Mouse (Mus musculus): ENCODE measurements around the gene Pelo. TPM values are rescaled to one million over a fixed set of nuclear protein-coding genes. Genes with fewer than 3 reads are reported as not detected.

Gene Pelo
- polyA plus RNA-seq, 1 experiment from 2014 or later = 4.9 TPM

DNA sequence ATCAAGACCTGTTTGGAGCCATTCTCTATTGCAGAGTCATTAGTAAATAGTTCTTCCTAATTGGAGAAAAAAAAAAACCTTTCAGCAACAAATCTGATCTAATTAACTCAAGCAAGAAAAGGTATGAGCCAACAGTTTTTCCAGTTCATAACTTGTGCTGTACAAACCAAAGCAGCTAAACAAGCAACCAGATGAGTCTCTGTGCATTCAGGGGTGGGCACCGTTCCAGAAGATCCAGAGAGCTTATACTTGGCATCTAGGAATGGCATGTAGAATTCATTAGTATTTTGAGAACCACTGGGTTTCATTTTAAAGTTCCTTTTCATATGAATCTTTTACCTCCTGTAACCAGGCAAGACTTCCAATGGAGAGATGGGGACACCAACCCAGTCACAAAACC, 37.8 kb upstream of the Pelo start:
- WGBS = 86% methylated on average over 1 of the region's 1 CpGs
- ATAC-seq (ENCODE audit: low FRiP score, low TSS enrichment) = no peak

DNA sequence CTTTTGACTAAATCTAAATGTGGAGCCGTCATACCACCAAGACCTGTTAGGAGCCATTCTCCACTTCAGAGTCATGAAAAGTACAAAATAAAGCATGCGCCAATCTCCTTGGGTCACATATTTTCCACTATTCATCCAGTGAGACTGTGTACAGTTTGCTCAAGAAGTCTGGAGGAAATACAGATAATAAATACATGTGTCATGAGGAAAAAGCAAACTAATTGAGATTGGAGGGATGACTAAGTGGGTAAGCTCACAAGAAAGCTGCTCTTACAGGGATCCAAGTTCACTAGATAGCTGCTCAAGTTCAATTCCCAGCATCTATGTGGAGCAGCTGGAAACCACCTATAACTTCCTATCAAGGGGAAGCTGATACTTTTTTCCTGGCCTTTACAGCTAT, 36.5 kb upstream of the Pelo start:
- Histone ChIP-seq H3K9me3 (ENCODE audit: control insufficient read depth, low read length) (no peaks in the 10 kb centered on the region), H3K4me2 (replicated peaks; ENCODE audit: low read depth) (no peak overlapping the region), H3K4me3 (ENCODE audit: low read depth, low read length) (no peak overlapping the region), H3K9ac (ENCODE audit: low read length) (no peak overlapping the region), H3K4me1 (replicated peaks; ENCODE audit: control insufficient read depth, insufficient read depth) (no peaks in the 10 kb centered on the region), H3K36me3 (ENCODE audit: control insufficient read depth, insufficient read depth, low read length) (no peaks in the 10 kb centered on the region), H3K27ac (replicated peaks) (no peak overlapping the region), H3K27me3 (ENCODE audit: control insufficient read depth, insufficient read depth, low read length) (no peaks in the 10 kb centered on the region)
- TF ChIP-seq CTCF (IDR thresholded peaks at IDR 0.05; ENCODE audit: low read depth) (no peak), EP300 (optimal IDR thresholded peaks at IDR 0.05) (no peak)
- no peak for DNase-seq (ENCODE audit: low spot score)
- peak; percentile 93 for ATAC-seq (ENCODE audit: low FRiP score, low TSS enrichment)
- 89% methylated on average over 2 of the region's 2 CpGs for WGBS

More for the DNA sequence above, 37.8 kb upstream of the Pelo start:
- H3K4me1 ChIP-seq (replicated peaks; ENCODE audit: control insufficient read depth, insufficient read depth) = no peaks in the 10 kb centered on the region
- TF ChIP-seq EP300 (optimal IDR thresholded peaks at IDR 0.05) (no peak), CTCF (IDR thresholded peaks at IDR 0.05; ENCODE audit: low read depth) (no peak)
- H3K36me3 ChIP-seq (ENCODE audit: control insufficient read depth, insufficient read depth, low read length) = no peaks in the 10 kb centered on the region
- H3K27ac ChIP-seq (replicated peaks) = no peak overlapping the region
- no peak overlapping the region for H3K4me2 ChIP-seq (replicated peaks; ENCODE audit: low read depth)
- DNase-seq (ENCODE audit: low spot score) = no peak
- H3K9ac ChIP-seq (ENCODE audit: low read length) = no peak overlapping the region
- H3K4me3 ChIP-seq (ENCODE audit: low read depth, low read length) = no peak overlapping the region
- no peaks in the 10 kb centered on the region for H3K9me3 ChIP-seq (ENCODE audit: control insufficient read depth, low read length)
- H3K27me3 ChIP-seq (ENCODE audit: control insufficient read depth, insufficient read depth, low read length) = no peaks in the 10 kb centered on the region

DNA sequence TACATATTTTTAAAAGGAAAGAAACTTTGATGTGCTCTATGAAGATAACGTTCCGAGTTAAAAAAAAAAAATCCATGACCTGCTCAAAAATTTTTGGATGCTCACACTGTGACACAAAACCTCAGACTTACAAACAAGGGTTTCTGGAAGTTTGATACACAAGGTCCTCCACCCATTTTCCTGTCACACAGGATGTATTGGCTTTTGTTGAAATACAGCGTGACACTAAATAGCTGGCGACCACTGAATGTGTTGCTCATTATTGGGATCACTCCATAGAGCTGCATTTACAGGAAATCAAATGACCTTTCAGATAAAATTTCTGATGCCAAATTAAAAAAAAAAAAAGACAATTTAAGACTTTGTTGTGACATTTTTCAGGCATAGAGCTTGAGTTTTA, 35.1 kb upstream of the Pelo start:
- no peak overlapping the region for H3K4me3 ChIP-seq (ENCODE audit: low read depth, low read length)
- WGBS = 81% methylated on average over 4 of the region's 4 CpGs
- no peak overlapping the region for H3K4me2 ChIP-seq (replicated peaks; ENCODE audit: low read depth)
- no peaks in the 10 kb centered on the region for H3K36me3 ChIP-seq (ENCODE audit: control insufficient read depth, insufficient read depth, low read length)
- TF ChIP-seq CTCF (IDR thresholded peaks at IDR 0.05; ENCODE audit: low read depth) (no peak), EP300 (optimal IDR thresholded peaks at IDR 0.05) (no peak)
- no peak overlapping the region for H3K27ac ChIP-seq (replicated peaks)
- DNase-seq (ENCODE audit: low spot score) (no peak), ATAC-seq (ENCODE audit: low FRiP score, low TSS enrichment) (no peak)
- no peak overlapping the region for H3K9ac ChIP-seq (ENCODE audit: low read length)
- no peaks in the 10 kb centered on the region for H3K9me3 ChIP-seq (ENCODE audit: control insufficient read depth, low read length)
- H3K27me3 ChIP-seq (ENCODE audit: control insufficient read depth, insufficient read depth, low read length) = no peaks in the 10 kb centered on the region
- H3K4me1 ChIP-seq (replicated peaks; ENCODE audit: control insufficient read depth, insufficient read depth) = no peaks in the 10 kb centered on the region

DNA sequence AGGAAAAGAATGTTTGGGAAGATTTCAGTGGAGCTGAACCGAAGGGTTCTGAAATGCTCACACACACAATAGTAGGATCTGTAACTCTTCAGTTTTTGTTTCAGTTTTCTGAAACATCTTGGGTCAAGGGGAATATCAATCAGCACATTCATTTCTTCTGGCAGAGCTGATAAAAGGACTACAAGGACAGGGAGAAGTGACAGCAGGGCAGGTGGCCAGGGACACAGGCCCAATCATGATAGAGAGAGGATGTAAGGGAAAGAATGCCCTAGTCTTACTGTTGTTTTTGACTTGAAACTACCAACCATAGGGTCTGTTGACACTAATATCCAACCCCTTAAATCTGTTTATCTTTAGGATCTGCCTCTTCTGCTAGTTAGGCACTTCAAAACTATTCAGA, 34.5 kb upstream of the Pelo start:
- no peaks in the 10 kb centered on the region for H3K36me3 ChIP-seq (ENCODE audit: control insufficient read depth, insufficient read depth, low read length)
- 76% methylated on average over 1 of the region's 1 CpGs for WGBS
- TF ChIP-seq EP300 (optimal IDR thresholded peaks at IDR 0.05) = no peak
- TF ChIP-seq CTCF (IDR thresholded peaks at IDR 0.05; ENCODE audit: low read depth) = no peak
- no peak overlapping the region for H3K4me3 ChIP-seq (ENCODE audit: low read depth, low read length)
- H3K4me1 ChIP-seq (replicated peaks; ENCODE audit: control insufficient read depth, insufficient read depth) = no peaks in the 10 kb centered on the region
- ATAC-seq (ENCODE audit: low FRiP score, low TSS enrichment) (no peak), DNase-seq (ENCODE audit: low spot score) (no peak)
- no peak overlapping the region for H3K4me2 ChIP-seq (replicated peaks; ENCODE audit: low read depth)
- H3K9ac ChIP-seq (ENCODE audit: low read length) = no peak overlapping the region
- H3K9me3 ChIP-seq (ENCODE audit: control insufficient read depth, low read length) = no peaks in the 10 kb centered on the region
- no peaks in the 10 kb centered on the region for H3K27me3 ChIP-seq (ENCODE audit: control insufficient read depth, insufficient read depth, low read length)
- H3K27ac ChIP-seq (replicated peaks) = no peak overlapping the region

DNA sequence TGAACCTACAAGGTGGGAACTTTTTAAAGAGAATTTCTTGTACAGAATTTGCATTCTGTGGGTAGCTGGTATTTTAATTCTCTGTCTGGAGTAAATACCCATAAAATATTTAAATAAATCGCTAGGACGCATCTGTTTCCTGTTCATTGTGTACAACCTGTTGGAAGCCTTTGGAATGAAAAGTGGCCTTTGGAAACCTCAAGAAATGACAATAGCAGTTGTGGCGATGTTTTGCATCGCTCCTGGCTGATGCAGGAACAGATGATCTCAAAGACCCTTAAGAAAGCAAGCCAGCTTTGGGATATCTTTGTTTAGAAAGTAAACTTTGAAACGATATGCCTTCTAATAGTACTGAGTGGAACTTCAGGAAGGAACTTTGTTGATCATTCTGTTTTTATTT, 28.8 kb upstream of the Pelo start:
- no peaks in the 10 kb centered on the region for H3K4me1 ChIP-seq (replicated peaks; ENCODE audit: control insufficient read depth, insufficient read depth)
- H3K27me3 ChIP-seq (ENCODE audit: control insufficient read depth, insufficient read depth, low read length) = no peaks in the 10 kb centered on the region
- TF ChIP-seq CTCF (IDR thresholded peaks at IDR 0.05; ENCODE audit: low read depth) = no peak
- no peak overlapping the region for H3K4me3 ChIP-seq (ENCODE audit: low read depth, low read length)
- DNase-seq (ENCODE audit: low spot score) = no peak
- no peak overlapping the region for H3K4me2 ChIP-seq (replicated peaks; ENCODE audit: low read depth)
- no peak for ATAC-seq (ENCODE audit: low FRiP score, low TSS enrichment)
- H3K27ac ChIP-seq (replicated peaks) = no peak overlapping the region
- no peaks in the 10 kb centered on the region for H3K9me3 ChIP-seq (ENCODE audit: control insufficient read depth, low read length)
- H3K36me3 ChIP-seq (ENCODE audit: control insufficient read depth, insufficient read depth, low read length) = no peaks in the 10 kb centered on the region
- 65% methylated on average over 5 of the region's 5 CpGs for WGBS
- H3K9ac ChIP-seq (ENCODE audit: low read length) = no peak overlapping the region

DNA sequence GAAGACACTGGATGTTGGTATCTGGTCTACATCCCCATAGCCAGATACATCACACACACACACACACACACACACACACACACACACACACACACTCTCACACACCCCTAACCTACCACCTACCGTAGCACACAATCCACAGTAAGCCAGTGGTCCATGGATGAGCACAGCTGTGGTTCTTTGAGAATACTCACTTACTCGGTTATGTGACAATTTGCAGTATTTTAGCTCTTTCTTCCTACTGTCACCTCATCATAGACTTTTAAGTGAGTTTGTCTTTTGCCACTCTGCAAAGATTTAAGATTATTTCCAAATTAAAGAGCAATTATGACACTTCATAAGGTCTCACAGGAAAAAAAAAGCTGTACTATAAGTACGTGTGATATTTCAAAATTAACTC, 28.2 kb upstream of the Pelo start:
- H3K4me1 ChIP-seq (replicated peaks; ENCODE audit: control insufficient read depth, insufficient read depth) = no peaks in the 10 kb centered on the region
- no peak for ATAC-seq (ENCODE audit: low FRiP score, low TSS enrichment)
- H3K4me3 ChIP-seq (ENCODE audit: low read depth, low read length) = no peak overlapping the region
- TF ChIP-seq EP300 (optimal IDR thresholded peaks at IDR 0.05) (no peak), CTCF (IDR thresholded peaks at IDR 0.05; ENCODE audit: low read depth) (no peak)
- no peaks in the 10 kb centered on the region for H3K36me3 ChIP-seq (ENCODE audit: control insufficient read depth, insufficient read depth, low read length)
- DNase-seq (ENCODE audit: low spot score) = no peak
- H3K4me2 ChIP-seq (replicated peaks; ENCODE audit: low read depth) = no peak overlapping the region
- no peak overlapping the region for H3K9ac ChIP-seq (ENCODE audit: low read length)
- no peaks in the 10 kb centered on the region for H3K9me3 ChIP-seq (ENCODE audit: control insufficient read depth, low read length)
- WGBS = 80% methylated on average over 3 of the region's 3 CpGs
- no peak overlapping the region for H3K27ac ChIP-seq (replicated peaks)
- H3K27me3 ChIP-seq (ENCODE audit: control insufficient read depth, insufficient read depth, low read length) = no peaks in the 10 kb centered on the region

Data from stomach, postnatal 0 days (tissue).